Mouse (Mus musculus): ENCODE data around the gene Sars2.

DNA sequence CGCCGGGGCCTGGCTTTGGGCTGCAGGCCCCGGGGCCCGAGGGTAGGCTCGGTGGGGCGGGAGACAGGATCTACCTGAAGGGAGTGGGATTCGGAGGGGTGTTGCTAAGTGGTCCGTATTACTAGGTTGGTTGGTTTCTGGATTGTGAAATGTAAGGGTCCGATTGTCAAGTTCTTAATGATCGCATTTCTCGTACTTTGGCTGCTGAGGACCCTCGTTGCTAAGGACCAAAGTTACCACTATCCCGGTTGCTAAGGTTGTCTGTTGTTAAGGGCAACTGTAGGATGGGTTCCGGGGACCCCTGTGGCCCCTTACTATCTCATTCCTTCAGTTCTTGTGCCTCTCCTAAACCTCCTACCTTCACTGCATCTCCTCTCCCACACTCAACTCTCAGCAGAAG is 25.1 kb downstream of the Sars2 start:
- TF ChIP-seq POLR2A (IDR thresholded peaks at IDR 0.05; ENCODE audit: borderline replicate concordance, extremely low read depth, low read depth, low read length) (no peak), CTCF (IDR thresholded peaks at IDR 0.05; ENCODE audit: insufficient read depth, low read length) (no peak)
